Mouse (Mus musculus) hindbrain, embryonic 12.5 days (tissue): ENCODE results near the gene Pcf11. TPM values are rescaled to one million over a fixed set of nuclear protein-coding genes. Genes with fewer than 3 reads are reported as not detected.

Experiments used
- ATAC-seq: fragments of 200-750 bp; cut with Nextera tagmentation; 2 replicates; pipeline ENCODE4 v1.8.0; 2017; ENCODE audit warnings: moderate TSS enrichment; ENCODE audit not compliant: low FRiP score
- H3K27ac ChIP-seq: fragments of 300-500 bp; sonication (generic); 2 replicates; pipeline ENCODE4 v1.5.1; 2016; ENCODE audit warnings: mild to moderate bottlenecking
- H3K27me3 ChIP-seq: fragments of 300-500 bp; sonication (generic); 2 replicates; pipeline ENCODE4 v1.6.1; 2016; ENCODE audit warnings: mild to moderate bottlenecking
- H3K36me3 ChIP-seq: fragments of 300-500 bp; sonication (generic); 2 replicates; pipeline ENCODE4 v1.6.1; 2016; ENCODE audit warnings: mild to moderate bottlenecking
- H3K4me1 ChIP-seq: fragments of 300-500 bp; sonication (generic); 2 replicates; pipeline ENCODE4 v1.6.1; 2016
- H3K4me2 ChIP-seq: fragments of 300-500 bp; sonication (generic); replicated peaks from 2 replicates; pipeline ENCODE4 v1.6.1; 2016; ENCODE audit warnings: mild to moderate bottlenecking
- H3K4me3 ChIP-seq: fragments of 300-500 bp; sonication (generic); 2 replicates; pipeline ENCODE4 v1.5.1; 2016; ENCODE audit warnings: mild to moderate bottlenecking
- H3K9ac ChIP-seq: fragments of 300-500 bp; sonication (generic); 2 replicates; pipeline ENCODE4 v1.6.1; 2016; ENCODE audit warnings: mild to moderate bottlenecking, moderate library complexity
- H3K9me3 ChIP-seq: fragments of 300-500 bp; sonication (generic); replicated peaks from 2 replicates; pipeline ENCODE4 v1.6.1; 2016; ENCODE audit warnings: mild to moderate bottlenecking
- WGBS: fragments of 180-500 bp; shearing (Covaris S2); methylation state at CpG from one replicate; pipeline ENCODE4 v1.1.7; 2016; 5-methylcytosine and 5-hydroxymethylcytosine counted together
- polyA plus RNA-seq: library from polyadenylated mRNA; unstranded; fragments of >200 nt; fragmentation: Nextera tagmentation; extraction: Ambion mirVana; gene quantifications from 2 replicates; pipeline ENCODE4 v1.2.1, GENCODE M21; 2016

The Pcf11 gene
- polyA plus RNA-seq, result 29.2 and 31.7 TPM in 2 replicates

GRCm38 (mm10) chr7:92669507-92670471, at the start of gene Pcf11:
Gene Pcf11 (minus strand): TSS chr7:92669934.
- WGBS, result under 1% methylated on average over 82 of the region's 88 CpGs
- peak within 1 kb of the TSS; percentile 98 for H3K9ac ChIP-seq
- no peaks in the 10 kb centered on the region for H3K36me3 ChIP-seq
- peak within 1 kb of the TSS; percentile 80 for H3K4me2 ChIP-seq
- H3K4me3 ChIP-seq, result peak within 1 kb of the TSS; percentile 81
- peaks cover 18% of the 10 kb centered on the region for H3K4me1 ChIP-seq
- ATAC-seq, result peak; percentile 99
- no peaks in the 10 kb centered on the region for H3K9me3 ChIP-seq
- H3K27me3 ChIP-seq, result no peaks in the 10 kb centered on the region
- H3K27ac ChIP-seq, result peak within 1 kb of the TSS; percentile 98

GRCm38 (mm10) chr7:92715055-92715454, 45.3 kb upstream of the Pcf11 start:
- 92% methylated on average over 1 of the region's 1 CpGs for WGBS
- no peak overlapping the region for H3K4me3 ChIP-seq
- H3K4me1 ChIP-seq, result no peaks in the 10 kb centered on the region
- H3K4me2 ChIP-seq, result no peak overlapping the region
- no peaks in the 10 kb centered on the region for H3K36me3 ChIP-seq
- no peak overlapping the region for H3K27ac ChIP-seq
- ATAC-seq, result no peak
- no peaks in the 10 kb centered on the region for H3K9me3 ChIP-seq
- no peak overlapping the region for H3K9ac ChIP-seq
- H3K27me3 ChIP-seq, result no peaks in the 10 kb centered on the region

GRCm38 (mm10) chr7:92711593-92711992, 41.9 kb upstream of the Pcf11 start:
- H3K9ac ChIP-seq, result no peak overlapping the region
- H3K4me1 ChIP-seq, result no peaks in the 10 kb centered on the region
- no peak overlapping the region for H3K4me3 ChIP-seq
- H3K4me2 ChIP-seq, result no peak overlapping the region
- H3K27ac ChIP-seq, result no peak overlapping the region
- WGBS, result 89% methylated on average over 3 of the region's 3 CpGs
- H3K9me3 ChIP-seq, result no peaks in the 10 kb centered on the region
- ATAC-seq, result no peak
- no peaks in the 10 kb centered on the region for H3K36me3 ChIP-seq
- H3K27me3 ChIP-seq, result no peaks in the 10 kb centered on the region

- 53% methylated on average over 2 of the region's 2 CpGs for WGBS
- Histone ChIP-seq H3K4me1 (no peaks in the 10 kb centered on the region), H3K4me2 (no peak overlapping the region), H3K27ac (no peak overlapping the region), H3K36me3 (no peaks in the 10 kb centered on the region), H3K9ac (no peak overlapping the region), H3K9me3 (no peaks in the 10 kb centered on the region), H3K27me3 (no peaks in the 10 kb centered on the region), H3K4me3 (no peak overlapping the region)
- ATAC-seq, result no peak
Measured at GRCm38 (mm10) chr7:92709573-92709972, 39.8 kb upstream of the Pcf11 start.

- no peaks in the 10 kb centered on the region for H3K27me3 ChIP-seq
- 71% methylated on average over 12 of the region's 12 CpGs for WGBS
- no peaks in the 10 kb centered on the region for H3K9me3 ChIP-seq
- H3K36me3 ChIP-seq, result no peaks in the 10 kb centered on the region
- no peak overlapping the region for H3K27ac ChIP-seq
- no peak overlapping the region for H3K4me2 ChIP-seq
- no peak for ATAC-seq
- H3K4me3 ChIP-seq, result no peak overlapping the region
- H3K9ac ChIP-seq, result no peak overlapping the region
- H3K4me1 ChIP-seq, result no peaks in the 10 kb centered on the region
Measured at GRCm38 (mm10) chr7:92706711-92707110, 37.0 kb upstream of the Pcf11 start.

- WGBS, result 73% methylated on average over 2 of the region's 2 CpGs
- Histone ChIP-seq H3K4me3 (no peak overlapping the region), H3K9ac (no peak overlapping the region), H3K9me3 (no peaks in the 10 kb centered on the region), H3K27me3 (no peaks in the 10 kb centered on the region), H3K4me1 (no peaks in the 10 kb centered on the region), H3K27ac (no peak overlapping the region), H3K4me2 (no peak overlapping the region), H3K36me3 (no peaks in the 10 kb centered on the region)
- no peak for ATAC-seq
Measured at GRCm38 (mm10) chr7:92705534-92705933, 35.8 kb upstream of the Pcf11 start.

- no peak overlapping the region for H3K4me3 ChIP-seq
- no peak overlapping the region for H3K4me2 ChIP-seq
- no peak overlapping the region for H3K27ac ChIP-seq
- H3K4me1 ChIP-seq, result no peaks in the 10 kb centered on the region
- WGBS, result 84% methylated on average over 1 of the region's 1 CpGs
- H3K9ac ChIP-seq, result no peak overlapping the region
- H3K36me3 ChIP-seq, result no peaks in the 10 kb centered on the region
- no peaks in the 10 kb centered on the region for H3K9me3 ChIP-seq
- H3K27me3 ChIP-seq, result no peaks in the 10 kb centered on the region
- ATAC-seq, result no peak
Measured at GRCm38 (mm10) chr7:92703661-92704060, 33.9 kb upstream of the Pcf11 start.

GRCm38 (mm10) chr7:92698770-92699169, 29.0 kb upstream of the Pcf11 start:
- no peaks in the 10 kb centered on the region for H3K4me1 ChIP-seq
- no peak for ATAC-seq
- H3K36me3 ChIP-seq, result no peaks in the 10 kb centered on the region
- H3K4me3 ChIP-seq, result no peak overlapping the region
- WGBS, result 84% methylated on average over 5 of the region's 5 CpGs
- no peak overlapping the region for H3K4me2 ChIP-seq
- H3K9ac ChIP-seq, result no peak overlapping the region
- no peaks in the 10 kb centered on the region for H3K27me3 ChIP-seq
- no peak overlapping the region for H3K27ac ChIP-seq
- H3K9me3 ChIP-seq, result no peaks in the 10 kb centered on the region

- no peaks in the 10 kb centered on the region for H3K9me3 ChIP-seq
- no peak overlapping the region for H3K27ac ChIP-seq
- no peak for ATAC-seq
- no peaks in the 10 kb centered on the region for H3K36me3 ChIP-seq
- no peak overlapping the region for H3K4me3 ChIP-seq
- H3K4me1 ChIP-seq, result no peaks in the 10 kb centered on the region
- no peak overlapping the region for H3K9ac ChIP-seq
- H3K4me2 ChIP-seq, result no peak overlapping the region
- 61% methylated on average over 3 of the region's 3 CpGs for WGBS
- H3K27me3 ChIP-seq, result no peaks in the 10 kb centered on the region
Measured at GRCm38 (mm10) chr7:92696395-92696794, 26.7 kb upstream of the Pcf11 start.

GRCm38 (mm10) chr7:92689101-92689500, 19.4 kb upstream of the Pcf11 start:
- Histone ChIP-seq H3K27ac (no peak overlapping the region), H3K4me1 (no peaks in the 10 kb centered on the region), H3K4me3 (no peak overlapping the region), H3K9ac (no peak overlapping the region), H3K36me3 (no peaks in the 10 kb centered on the region), H3K9me3 (no peaks in the 10 kb centered on the region), H3K27me3 (no peaks in the 10 kb centered on the region), H3K4me2 (no peak overlapping the region)
- 84% methylated on average over 2 of the region's 2 CpGs for WGBS
- ATAC-seq, result no peak

GRCm38 (mm10) chr7:92688299-92688669, 18.6 kb upstream of the Pcf11 start:
- ATAC-seq, result no peak
- WGBS, result 93% methylated on average over 2 of the region's 2 CpGs
- Histone ChIP-seq H3K27ac (no peak overlapping the region), H3K4me2 (no peak overlapping the region), H3K4me1 (no peaks in the 10 kb centered on the region), H3K9ac (no peak overlapping the region), H3K36me3 (no peaks in the 10 kb centered on the region), H3K27me3 (no peaks in the 10 kb centered on the region), H3K9me3 (no peaks in the 10 kb centered on the region), H3K4me3 (no peak overlapping the region)

- no peaks in the 10 kb centered on the region for H3K27me3 ChIP-seq
- ATAC-seq, result no peak
- H3K4me3 ChIP-seq, result no peak overlapping the region
- WGBS, result 86% methylated on average over 5 of the region's 5 CpGs
- H3K4me2 ChIP-seq, result no peak overlapping the region
- H3K9ac ChIP-seq, result no peak overlapping the region
- H3K36me3 ChIP-seq, result no peaks in the 10 kb centered on the region
- no peaks in the 10 kb centered on the region for H3K4me1 ChIP-seq
- H3K9me3 ChIP-seq, result no peaks in the 10 kb centered on the region
- no peak overlapping the region for H3K27ac ChIP-seq
Measured at GRCm38 (mm10) chr7:92687556-92688298, 18.0 kb upstream of the Pcf11 start.
